In the genomic region with DNA sequence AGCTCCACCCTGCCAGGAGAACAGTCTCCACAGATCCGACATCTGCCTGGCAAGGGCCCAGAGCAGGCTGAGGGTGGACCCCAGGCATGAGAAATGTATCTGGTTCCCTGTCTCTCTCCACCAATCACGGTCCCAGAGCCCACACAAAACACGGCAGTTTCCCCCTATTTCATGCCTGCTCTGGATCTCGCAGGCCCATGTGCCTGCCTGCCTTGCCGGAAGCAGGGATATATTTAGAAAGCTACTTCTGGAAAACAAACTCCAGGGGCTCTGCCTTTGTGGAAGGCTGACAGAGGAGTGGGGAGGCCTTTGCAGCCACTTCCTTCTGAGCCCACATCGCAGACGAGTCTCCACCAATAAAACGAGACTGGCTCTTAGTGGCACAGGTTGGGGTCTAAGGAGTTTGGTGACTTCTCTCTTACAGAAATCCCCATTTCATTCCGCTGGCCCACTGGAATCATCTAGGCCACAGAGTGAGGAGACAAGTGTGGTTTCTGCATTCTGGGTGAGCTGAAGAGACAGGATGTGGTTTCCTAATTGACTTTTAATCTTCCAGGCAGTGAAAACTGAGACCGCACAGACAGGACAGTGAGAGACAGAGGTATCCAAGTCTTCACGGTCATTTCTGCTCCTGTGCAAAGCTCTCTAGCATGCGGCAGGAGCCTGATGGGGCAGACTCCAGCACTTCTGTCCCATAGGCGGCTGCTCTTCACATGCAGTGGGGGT, we compare ENCODE assay signal across 8 mouse cellular contexts. TPM values are rescaled to one million over a fixed set of nuclear protein-coding genes. Genes with fewer than 3 reads are reported as not detected.
DNase-seq lines count a peak whose midpoint lies in the region; TF ChIP-seq lines count a peak whose summit lies in the region.
"Had no signal": no experiment of that assay in that cellular context is flagged by ENCODE, and none has a peak within 500 bp of the region (broad histone marks: within the 10 kb centered on the region; RNA-seq: fewer than 3 reads in every experiment).

No protein-coding gene starts in this region.

- peaks cover 2% of the 10 kb centered on the region; the same call in 1 of the 2 replicates for H3K4me1 ChIP-seq in embryonic fibroblast, embryonic 13.5 days (ENCODE audit: control insufficient read depth, insufficient read depth, low read length)
- no peaks in the 10 kb centered on the region for H3K4me1 ChIP-seq in midbrain, embryonic 10.5 days

- no peaks in the 10 kb centered on the region for H3K9me3 ChIP-seq in midbrain, embryonic 10.5 days (replicated peaks)

- 75% methylated on average over 13 of the region's 13 CpGs for WGBS in midbrain, embryonic 10.5 days

- TF ChIP-seq POLR2A in embryonic fibroblast, embryonic 13.5 days (IDR thresholded peaks at IDR 0.05; ENCODE audit: low read depth, low read length) = no peak

- H3K27ac ChIP-seq in embryonic fibroblast, embryonic 13.5 days (ENCODE audit: insufficient read depth, low read length) = peak overlapping the region; percentile 57
- peak overlapping the region; percentile 47 for H3K27ac ChIP-seq in midbrain, embryonic 10.5 days (replicated peaks)

- TF ChIP-seq CTCF in embryonic fibroblast, embryonic 13.5 days (IDR thresholded peaks at IDR 0.05; ENCODE audit: borderline replicate concordance, insufficient read depth, low read length) = no peak

- H3K36me3 ChIP-seq in midbrain, embryonic 10.5 days = no peaks in the 10 kb centered on the region

- H3K27me3 ChIP-seq in midbrain, embryonic 10.5 days (ENCODE audit: low read depth, poor library complexity, severe bottlenecking) = no peaks in the 10 kb centered on the region

- DNase-seq in thymus, postnatal 0 days (ENCODE audit: low spot score) = peak; percentile 13
- DNase-seq in thymus, postnatal 25 days = no peak
- peak; percentile 53 for DNase-seq in heart, postnatal 4 days
- peak; percentile 38 for DNase-seq in left cerebral cortex, adult 11 months (ENCODE audit: low spot score)
- no peak for DNase-seq in midbrain, embryonic 10.5 days (ENCODE audit: low spot score)
- peak; percentile 58 for DNase-seq in telencephalon, adult 2 months (ENCODE audit: low read depth, low spot score)

- no peak overlapping the region for H3K4me3 ChIP-seq in embryonic fibroblast, embryonic 13.5 days (ENCODE audit: insufficient read depth, low read length)
- H3K4me3 ChIP-seq in midbrain, embryonic 10.5 days = no peak overlapping the region

RNA-seq across cellular contexts. Expression of gene A930018P22Rik, which starts 54.6 kb away (rescaled TPM):
- not detected in 2 replicates for polyA plus RNA-seq in thymus, postnatal 0 days (2015; fragmentation: Nextera tagmentation; extraction: Ambion mirVana)
- not detected in 2 replicates for polyA plus RNA-seq in embryonic fibroblast, embryonic 13.5 days (2011; ENCODE audit: insufficient read length, low read depth, missing spikeins)
- total RNA-seq in heart, postnatal 4 days (2021) = under 1 TPM; 0.68 to 0.69 TPM
- 0.25 TPM in 1 of 2 replicates, not detected in the other for polyA plus RNA-seq in midbrain, embryonic 10.5 days (2016; fragmentation: Nextera tagmentation; extraction: Ambion mirVana)
- polyA plus RNA-seq: spleen, adult 2 months had no signal

Comparison
In these comparisons a context has a peak if more than half of its experiments do, and no peak if none do; other contexts are left out.
1. DNase-seq: peak in thymus, postnatal 0 days (single experiment), heart, postnatal 4 days (single experiment), left cerebral cortex, adult 11 months (single experiment) and telencephalon, adult 2 months (single experiment); none in thymus, postnatal 25 days (single experiment) and midbrain, embryonic 10.5 days (single experiment).